Mouse (Mus musculus): Measurements from ENCODE around the gene Csrp3. TPM values are rescaled to one million over a fixed set of nuclear protein-coding genes. Genes with fewer than 3 reads are reported as not detected.

The Csrp3 gene
- total and polyA plus RNA-seq, 2 experiments = 10.9 to 44.6 TPM

DNA sequence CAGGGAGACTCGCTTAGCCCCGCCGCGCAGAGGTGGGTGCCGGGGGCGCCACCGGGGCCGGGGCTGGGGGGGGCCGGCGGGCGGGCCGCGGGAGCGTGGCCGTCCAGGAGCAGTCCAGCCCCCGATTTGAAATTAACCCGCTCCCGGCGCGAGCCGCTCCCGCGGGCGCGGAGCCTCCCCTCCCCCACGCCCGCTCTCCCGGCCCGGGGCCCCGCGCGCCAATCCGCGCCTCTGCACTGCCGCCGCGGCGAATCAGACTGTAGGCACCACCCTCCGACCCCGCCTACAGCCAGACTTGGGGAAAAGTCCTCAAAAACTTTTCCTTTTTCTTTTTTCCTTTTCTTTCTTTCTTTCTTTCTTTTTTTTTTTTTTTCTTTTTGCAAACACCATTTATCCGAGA, 33.7 kb upstream of the Csrp3 start, which contains the start of gene E2f8:
TSS of gene E2f8 (minus strand) at position 111 of the 400 bp plus-strand sequence.
- Histone ChIP-seq H3K36me3 (ENCODE audit: control insufficient read depth, insufficient read depth, low read length) (no peaks in the 10 kb centered on the region), H3K9ac (ENCODE audit: low read depth, low read length) (peak within 1 kb of the TSS; percentile 86), H3K27ac (replicated peaks; ENCODE audit: insufficient read depth, low read depth, low read length) (peak within 1 kb of the TSS; percentile 82), H3K27me3 (ENCODE audit: control insufficient read depth, insufficient read depth, low read length) (no peaks in the 10 kb centered on the region), H3K79me2 (ENCODE audit: control insufficient read depth, insufficient read depth, low read length) (peaks cover 3% of the 10 kb centered on the region; the same call in 1 of the 2 replicates), H3K4me1 (ENCODE audit: control insufficient read depth, insufficient read depth, low read length) (peaks cover 26% of the 10 kb centered on the region), H3K4me3 (ENCODE audit: insufficient read depth, low read depth, low read length) (peak within 1 kb of the TSS; percentile 72)
- peak; percentile 43 for DNase-seq (ENCODE audit: extremely low read depth, low read depth, low spot score)
- under 1% methylated on average over 40 of the region's 41 CpGs for WGBS
- no peak for TF ChIP-seq CTCF (IDR thresholded peaks at IDR 0.05; ENCODE audit: low read depth, low read length)
- no peak for TF ChIP-seq POLR2A (IDR thresholded peaks at IDR 0.05; ENCODE audit: extremely low read depth, insufficient read depth, low read length)

- Histone ChIP-seq H3K4me3 (ENCODE audit: insufficient read depth, low read depth, low read length) (peak overlapping the region; percentile 72), H3K27me3 (ENCODE audit: control insufficient read depth, insufficient read depth, low read length) (no peaks in the 10 kb centered on the region), H3K27ac (replicated peaks; ENCODE audit: insufficient read depth, low read depth, low read length) (peak overlapping the region; percentile 82), H3K79me2 (ENCODE audit: control insufficient read depth, insufficient read depth, low read length) (peaks cover 3% of the 10 kb centered on the region; the same call in 1 of the 2 replicates), H3K36me3 (ENCODE audit: control insufficient read depth, insufficient read depth, low read length) (no peaks in the 10 kb centered on the region; the same call in 1 of the 2 replicates), H3K9ac (ENCODE audit: low read depth, low read length) (peak overlapping the region; percentile 86), H3K4me1 (ENCODE audit: control insufficient read depth, insufficient read depth, low read length) (peaks cover 29% of the 10 kb centered on the region)
- TF ChIP-seq CTCF (IDR thresholded peaks at IDR 0.05; ENCODE audit: low read depth, low read length) (no peak), POLR2A (IDR thresholded peaks at IDR 0.05; ENCODE audit: extremely low read depth, insufficient read depth, low read length) (peak; percentile 71)
- WGBS = under 1% methylated on average over 77 of the region's 77 CpGs
- DNase-seq (ENCODE audit: extremely low read depth, low read depth, low spot score) = peak; percentile 87
Measured at GRCm38 (mm10) chr7:48880591-48881481, 33.0 kb upstream of the Csrp3 start.

DNA sequence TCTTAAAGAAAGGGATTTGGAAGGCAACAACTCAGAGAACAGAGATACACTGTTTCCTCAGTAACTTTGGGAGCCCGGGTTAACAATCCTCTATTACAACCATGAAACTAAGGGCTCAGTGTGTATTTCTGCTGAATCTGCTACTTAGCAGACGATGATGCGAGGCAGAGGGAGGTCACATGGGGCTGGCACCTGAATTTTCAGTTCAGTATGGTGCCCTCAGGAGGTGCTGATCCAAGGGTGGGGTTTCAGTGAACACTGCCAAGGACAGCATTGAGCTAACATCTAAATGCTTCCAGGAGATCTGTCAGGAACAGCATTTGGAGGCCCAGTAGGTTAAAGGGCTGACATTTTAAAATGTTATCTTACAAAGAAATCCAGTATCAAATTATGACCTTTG, 31.7 kb upstream of the Csrp3 start:
- Histone ChIP-seq H3K79me2 (ENCODE audit: control insufficient read depth, insufficient read depth, low read length) (peaks cover 3% of the 10 kb centered on the region; the same call in 1 of the 2 replicates), H3K27ac (replicated peaks; ENCODE audit: insufficient read depth, low read depth, low read length) (peak overlapping the region; percentile 97), H3K9ac (ENCODE audit: low read depth, low read length) (peak overlapping the region; percentile 83), H3K4me3 (ENCODE audit: insufficient read depth, low read depth, low read length) (peak overlapping the region; percentile 5; the same call in 1 of the 2 replicates), H3K4me1 (ENCODE audit: control insufficient read depth, insufficient read depth, low read length) (peaks cover 30% of the 10 kb centered on the region), H3K27me3 (ENCODE audit: control insufficient read depth, insufficient read depth, low read length) (no peaks in the 10 kb centered on the region), H3K36me3 (ENCODE audit: control insufficient read depth, insufficient read depth, low read length) (peaks cover 5% of the 10 kb centered on the region; the same call in 1 of the 2 replicates)
- peak; percentile 85 for DNase-seq (ENCODE audit: extremely low read depth, low read depth, low spot score)
- 14% methylated on average over 3 of the region's 3 CpGs for WGBS
- no peak for TF ChIP-seq CTCF (IDR thresholded peaks at IDR 0.05; ENCODE audit: low read depth, low read length)
- no peak for TF ChIP-seq POLR2A (IDR thresholded peaks at IDR 0.05; ENCODE audit: extremely low read depth, insufficient read depth, low read length)

- peak overlapping the region; percentile 70 for H3K4me3 ChIP-seq (ENCODE audit: insufficient read depth, low read depth, low read length)
- H3K36me3 ChIP-seq (ENCODE audit: control insufficient read depth, insufficient read depth, low read length) = peaks cover 8% of the 10 kb centered on the region; the same call in 1 of the 2 replicates
- peak; percentile 91 for DNase-seq (ENCODE audit: extremely low read depth, low read depth, low spot score)
- H3K9ac ChIP-seq (ENCODE audit: low read depth, low read length) = peak overlapping the region; percentile 97
- WGBS = 21% methylated on average over 15 of the region's 15 CpGs
- peaks cover 3% of the 10 kb centered on the region; the same call in 1 of the 2 replicates for H3K79me2 ChIP-seq (ENCODE audit: control insufficient read depth, insufficient read depth, low read length)
- no peaks in the 10 kb centered on the region for H3K27me3 ChIP-seq (ENCODE audit: control insufficient read depth, insufficient read depth, low read length)
- TF ChIP-seq POLR2A (IDR thresholded peaks at IDR 0.05; ENCODE audit: extremely low read depth, insufficient read depth, low read length) (peak; percentile 68), CTCF (IDR thresholded peaks at IDR 0.05; ENCODE audit: low read depth, low read length) (no peak)
- peaks cover 29% of the 10 kb centered on the region for H3K4me1 ChIP-seq (ENCODE audit: control insufficient read depth, insufficient read depth, low read length)
- peak overlapping the region; percentile 100 for H3K27ac ChIP-seq (replicated peaks; ENCODE audit: insufficient read depth, low read depth, low read length)
Measured at GRCm38 (mm10) chr7:48877786-48878390, 30.1 kb upstream of the Csrp3 start.

- 22% methylated on average over 4 of the region's 4 CpGs for WGBS
- peak; percentile 83 for DNase-seq (ENCODE audit: extremely low read depth, low read depth, low spot score)
- Histone ChIP-seq H3K4me1 (ENCODE audit: control insufficient read depth, insufficient read depth, low read length) (peaks cover 18% of the 10 kb centered on the region), H3K9ac (ENCODE audit: low read depth, low read length) (peak overlapping the region; percentile 42; the same call in 1 of the 2 replicates), H3K36me3 (ENCODE audit: control insufficient read depth, insufficient read depth, low read length) (peaks cover 15% of the 10 kb centered on the region; the same call in 1 of the 2 replicates), H3K4me3 (ENCODE audit: insufficient read depth, low read depth, low read length) (no peak overlapping the region), H3K27me3 (ENCODE audit: control insufficient read depth, insufficient read depth, low read length) (no peaks in the 10 kb centered on the region), H3K27ac (replicated peaks; ENCODE audit: insufficient read depth, low read depth, low read length) (peak overlapping the region; percentile 85), H3K79me2 (ENCODE audit: control insufficient read depth, insufficient read depth, low read length) (peaks cover 3% of the 10 kb centered on the region; the same call in 1 of the 2 replicates)
- TF ChIP-seq POLR2A (IDR thresholded peaks at IDR 0.05; ENCODE audit: extremely low read depth, insufficient read depth, low read length) (0 out of 2 replicates have a peak, but pooled peaks have one; percentile 5), CTCF (IDR thresholded peaks at IDR 0.05; ENCODE audit: low read depth, low read length) (peak; percentile 64)
Measured at GRCm38 (mm10) chr7:48876526-48876925, 28.7 kb upstream of the Csrp3 start.

Measured in liver, adult 2 months (tissue).